18 mouse cellular contexts compared by ENCODE assay signal in the genomic region with DNA sequence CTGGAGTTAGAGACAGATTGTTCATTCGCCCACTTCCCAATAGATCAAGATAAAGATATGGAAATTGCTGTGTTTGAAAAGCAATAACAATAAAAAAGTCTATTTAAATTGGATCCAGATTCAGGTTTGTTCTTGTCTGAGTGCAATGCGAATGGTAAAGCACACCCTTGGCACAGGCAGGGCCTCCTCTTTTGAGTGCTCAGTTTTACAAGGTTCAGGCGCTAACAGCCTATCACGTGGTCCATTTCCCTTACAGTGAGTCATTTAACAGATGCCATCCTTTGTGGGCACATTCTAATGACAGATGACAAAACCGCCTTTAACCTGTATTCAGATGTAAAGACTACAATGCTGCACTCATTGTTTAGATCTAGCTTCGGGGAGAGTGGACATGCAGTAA.
DNase-seq lines count a peak whose midpoint lies in the region; ATAC-seq and TF ChIP-seq lines count a peak whose summit lies in the region.
"Had no signal": no experiment of that assay in that cellular context is flagged by ENCODE, and none has a peak within 500 bp of the region (broad histone marks: within the 10 kb centered on the region; RNA-seq: fewer than 3 reads in every experiment).

No protein-coding gene starts in this region.

- WGBS in hindbrain, embryonic 12.5 days, result 72% methylated on average over 6 of the region's 6 CpGs
- 56% methylated on average over 6 of the region's 6 CpGs for WGBS in hindbrain, embryonic 16.5 days
- 29% methylated on average over 6 of the region's 6 CpGs for WGBS in large intestine, adult 2 months

- H3K4me3 ChIP-seq in hindbrain, embryonic 12.5 days, result no peak overlapping the region
- H3K4me3 ChIP-seq in hindbrain, embryonic 16.5 days (ENCODE audit: low read length), result no peak overlapping the region
- H3K4me3 ChIP-seq in C2C12 (ENCODE audit: insufficient read depth, poor library complexity, severe bottlenecking) (no peak overlapping the region), myocyte (no peak overlapping the region)
- H3K4me3 ChIP-seq: embryonic facial prominence, embryonic 10.5 days; hindbrain, embryonic 10.5 days; stomach, embryonic 15.5 days had no signal

- H3ac ChIP-seq in C2C12 (ENCODE audit: control insufficient read depth, insufficient read length, low read depth) (no peak overlapping the region), myocyte (ENCODE audit: control insufficient read depth, insufficient read length) (no peak overlapping the region)

- H3K79me3 ChIP-seq in C2C12 (ENCODE audit: low read depth), result no peaks in the 10 kb centered on the region

- no peak overlapping the region for H3K9ac ChIP-seq in hindbrain, embryonic 12.5 days
- no peak overlapping the region for H3K9ac ChIP-seq in hindbrain, embryonic 16.5 days (ENCODE audit: low read depth, low read length)
- H3K9ac ChIP-seq: stomach, embryonic 15.5 days had no signal

- no peaks in the 10 kb centered on the region for H3K27me3 ChIP-seq in hindbrain, embryonic 12.5 days
- H3K27me3 ChIP-seq in hindbrain, embryonic 16.5 days (replicated peaks; ENCODE audit: control insufficient read depth, insufficient read depth, low read length), result no peaks in the 10 kb centered on the region
- H3K27me3 ChIP-seq in C2C12 (ENCODE audit: control insufficient read depth, insufficient read depth, insufficient read length) (no peaks in the 10 kb centered on the region), myocyte (ENCODE audit: control insufficient read depth, insufficient read depth, insufficient read length) (no peaks in the 10 kb centered on the region)
- H3K27me3 ChIP-seq: stomach, embryonic 15.5 days had no signal

- H3K36me3 ChIP-seq in hindbrain, embryonic 12.5 days, result no peaks in the 10 kb centered on the region
- no peaks in the 10 kb centered on the region for H3K36me3 ChIP-seq in hindbrain, embryonic 16.5 days (ENCODE audit: control insufficient read depth, insufficient read depth, low read length)
- H3K36me3 ChIP-seq in C2C12 (ENCODE audit: control insufficient read depth, insufficient read depth) (no peaks in the 10 kb centered on the region), myocyte (ENCODE audit: control insufficient read depth, insufficient read depth) (no peaks in the 10 kb centered on the region)
- H3K36me3 ChIP-seq: embryonic facial prominence, embryonic 10.5 days; hindbrain, embryonic 10.5 days; stomach, embryonic 15.5 days had no signal

- H3K4me2 ChIP-seq in hindbrain, embryonic 12.5 days (replicated peaks), result no peak overlapping the region
- H3K4me2 ChIP-seq in hindbrain, embryonic 16.5 days (ENCODE audit: low read length), result no peak overlapping the region
- no peak overlapping the region for H3K4me2 ChIP-seq in myocyte (ENCODE audit: low read depth)
- H3K4me2 ChIP-seq: stomach, embryonic 15.5 days had no signal

- TF ChIP-seq CTCF in C2C12 (IDR thresholded peaks at IDR 0.05; ENCODE audit: control insufficient read depth, insufficient read depth, insufficient read length), result no peak

- 0 out of 2 replicates have a peak, but pooled peaks have one; percentile 48 for ATAC-seq in hindbrain, embryonic 12.5 days (ENCODE audit: low FRiP score)
- ATAC-seq in hindbrain, embryonic 16.5 days, result no peak
- ATAC-seq: intestine, embryonic 16.5 days had no signal

- H3K79me2 ChIP-seq in C2C12 (ENCODE audit: control insufficient read depth, insufficient read depth), result no peaks in the 10 kb centered on the region
- no peaks in the 10 kb centered on the region for H3K79me2 ChIP-seq in myocyte (ENCODE audit: control insufficient read depth, insufficient read depth)

- no peaks in the 10 kb centered on the region for H3K9me3 ChIP-seq in hindbrain, embryonic 12.5 days (replicated peaks)
- H3K9me3 ChIP-seq in hindbrain, embryonic 16.5 days (ENCODE audit: control insufficient read depth, low read length), result no peaks in the 10 kb centered on the region
- H3K9me3 ChIP-seq: embryonic facial prominence, embryonic 10.5 days; hindbrain, embryonic 10.5 days; stomach, embryonic 15.5 days had no signal

- no peaks in the 10 kb centered on the region for H3K4me1 ChIP-seq in hindbrain, embryonic 12.5 days
- H3K4me1 ChIP-seq in hindbrain, embryonic 16.5 days (ENCODE audit: control insufficient read depth, insufficient read depth, low read depth, low read length), result no peaks in the 10 kb centered on the region
- H3K4me1 ChIP-seq: embryonic facial prominence, embryonic 10.5 days; hindbrain, embryonic 10.5 days; stomach, embryonic 15.5 days had no signal

- peak; percentile 67 for DNase-seq in large intestine, adult 2 months (ENCODE audit: low read depth, low spot score)
- DNase-seq in thymus, postnatal 36 days, result no peak
- DNase-seq in adrenal gland, postnatal 25 days, result no peak
- no peak for DNase-seq in c-Kit-positive CD71-positive TER-119-positive erythroid progenitor cells, embryonic 14.5 days (ENCODE audit: low spot score)
- DNase-seq: adrenal gland, postnatal 36 days; B cell, adult 2 months; cerebellum, adult 9-11 months; gastrocnemius, postnatal 10 days; liver; lung, adult 18-20 months had no signal

- TF ChIP-seq POLR2A in myocyte (IDR thresholded peaks at IDR 0.05; ENCODE audit: insufficient read length, low read depth), result no peak

- no peak overlapping the region for H3K27ac ChIP-seq in hindbrain, embryonic 12.5 days
- H3K27ac ChIP-seq in hindbrain, embryonic 16.5 days (ENCODE audit: low read depth, low read length), result no peak overlapping the region
- H3K27ac ChIP-seq: embryonic facial prominence, embryonic 10.5 days; hindbrain, embryonic 10.5 days; stomach, embryonic 15.5 days had no signal

TF ChIP-seq in C2C12, 6 proteins besides CTCF, POLR2A, EP300 and RAD21:
- TF ChIP-seq USF1 (IDR thresholded peaks at IDR 0.05; ENCODE audit: low read depth), result peak; percentile 75
- TF ChIP-seq MYOG (IDR thresholded peaks at IDR 0.05; ENCODE audit: control insufficient read depth, extremely low read depth, insufficient read length), result no peak
- TF ChIP-seq FOSL1 (IDR thresholded peaks at IDR 0.05; ENCODE audit: insufficient read depth, low read length, poor library complexity, severe bottlenecking), result no peak
- no peak for TF ChIP-seq MAX (IDR thresholded peaks at IDR 0.05)
- no peak for TF ChIP-seq MYOD1 (IDR thresholded peaks at IDR 0.05; ENCODE audit: control insufficient read depth, insufficient read length, low read depth)
- no peak for TF ChIP-seq CEBPB (IDR thresholded peaks at IDR 0.05; ENCODE audit: low read depth)

TF ChIP-seq in myocyte, 11 proteins besides CTCF, POLR2A, EP300 and RAD21:
- TF ChIP-seq USF1 (IDR thresholded peaks at IDR 0.05; ENCODE audit: low read depth), result peak; percentile 37
- no peak for TF ChIP-seq MYOD1 (IDR thresholded peaks at IDR 0.05; ENCODE audit: control insufficient read depth in 1 of 3, insufficient read length in 2 of 3, low read depth in 2 of 3)
- TF ChIP-seq TCF12 (IDR thresholded peaks at IDR 0.05; ENCODE audit: insufficient read depth, poor library complexity, severe bottlenecking), result no peak
- TF ChIP-seq CEBPB (IDR thresholded peaks at IDR 0.05; ENCODE audit: insufficient read depth, poor library complexity, severe bottlenecking), result no peak
- TF ChIP-seq E2F4 (IDR thresholded peaks at IDR 0.05; ENCODE audit: insufficient read depth), result no peak
- no peak for TF ChIP-seq REST (IDR thresholded peaks at IDR 0.05; ENCODE audit: insufficient read depth, insufficient read length)
